Comparison of ENCODE assay signal across 20 mouse cellular contexts in genomic region chr1:163907007-163907811, GRCm38 (mm10). TPM values are rescaled to one million over a fixed set of nuclear protein-coding genes. Genes with fewer than 3 reads are reported as not detected.
DNase-seq lines count a peak whose midpoint lies in the region; ATAC-seq lines count a peak whose summit lies in the region.
"Had no signal": no experiment of that assay in that cellular context is flagged by ENCODE, and none has a peak within 500 bp of the region (broad histone marks: within the 10 kb centered on the region; RNA-seq: fewer than 3 reads in every experiment).

No protein-coding gene starts in this region.

- WGBS in embryonic facial prominence, embryonic 11.5 days, result 14% methylated on average over 4 of the region's 4 CpGs
- WGBS in limb, embryonic 10.5 days, result 11% methylated on average over 4 of the region's 4 CpGs
- 80% methylated on average over 4 of the region's 4 CpGs for WGBS in neural tube, embryonic 15.5 days

- H3K36me3 ChIP-seq in embryonic facial prominence, embryonic 11.5 days (replicated peaks; ENCODE audit: control insufficient read depth, insufficient read depth, low read depth, low read length), result no peaks in the 10 kb centered on the region
- no peaks in the 10 kb centered on the region for H3K36me3 ChIP-seq in limb, embryonic 10.5 days
- H3K36me3 ChIP-seq in neural tube, embryonic 15.5 days, result 0 out of 2 replicates have a peak, but pooled peaks cover 3% of the 10 kb centered on the region
- H3K36me3 ChIP-seq: heart, embryonic 10.5 days; hindbrain, embryonic 12.5 days; liver, embryonic 13.5 days; midbrain, embryonic 15.5 days had no signal

- H3K4me1 ChIP-seq in embryonic facial prominence, embryonic 11.5 days (ENCODE audit: control insufficient read depth, insufficient read depth, low read length), result no peaks in the 10 kb centered on the region
- H3K4me1 ChIP-seq in limb, embryonic 10.5 days, result peaks cover 45% of the 10 kb centered on the region
- H3K4me1 ChIP-seq in neural tube, embryonic 15.5 days, result no peaks in the 10 kb centered on the region
- H3K4me1 ChIP-seq: hindbrain, embryonic 12.5 days; liver, embryonic 13.5 days; midbrain, embryonic 15.5 days had no signal

- no peak overlapping the region for H3K9ac ChIP-seq in embryonic facial prominence, embryonic 11.5 days (replicated peaks; ENCODE audit: low read length)
- no peak overlapping the region for H3K9ac ChIP-seq in neural tube, embryonic 15.5 days (replicated peaks)
- H3K9ac ChIP-seq: hindbrain, embryonic 12.5 days; liver, embryonic 13.5 days; midbrain, embryonic 15.5 days had no signal

- no peaks in the 10 kb centered on the region for H3K27me3 ChIP-seq in embryonic facial prominence, embryonic 11.5 days (ENCODE audit: control insufficient read depth, insufficient read depth, low read length)
- H3K27me3 ChIP-seq in limb, embryonic 10.5 days (ENCODE audit: low read depth, poor library complexity, severe bottlenecking), result no peaks in the 10 kb centered on the region
- H3K27me3 ChIP-seq in neural tube, embryonic 15.5 days (replicated peaks), result no peaks in the 10 kb centered on the region
- H3K27me3 ChIP-seq: hindbrain, embryonic 12.5 days; liver, embryonic 13.5 days; midbrain, embryonic 15.5 days had no signal

- DNase-seq in heart, adult 11 months, result peak; percentile 76
- no peak for DNase-seq in heart, adult 8-10 months (ENCODE audit: low spot score)
- peak; percentile 79 for DNase-seq in NIH3T3 (ENCODE audit: low read depth)
- peak; percentile 75 for DNase-seq in embryonic facial prominence, embryonic 11.5 days (ENCODE audit: low spot score)
- no peak for DNase-seq in limb, embryonic 10.5 days (ENCODE audit: low spot score)
- no peak for DNase-seq in thymus, postnatal 0 days (ENCODE audit: low spot score)
- no peak for DNase-seq in thymus, postnatal 4 days
- DNase-seq: adrenal gland, postnatal 25 days; cerebellum, adult 2 months; gastrocnemius, postnatal 10 days; heart, postnatal 10 days; kidney, adult 8-10 months; liver, embryonic 13.5 days; thymus, adult 2 months had no signal

- H3K9me3 ChIP-seq in embryonic facial prominence, embryonic 11.5 days (replicated peaks; ENCODE audit: control insufficient read depth, low read length), result no peaks in the 10 kb centered on the region
- no peaks in the 10 kb centered on the region for H3K9me3 ChIP-seq in limb, embryonic 10.5 days (replicated peaks)
- H3K9me3 ChIP-seq in neural tube, embryonic 15.5 days (replicated peaks), result no peaks in the 10 kb centered on the region
- H3K9me3 ChIP-seq: heart, embryonic 10.5 days; hindbrain, embryonic 12.5 days; liver, embryonic 13.5 days; midbrain, embryonic 15.5 days had no signal

- H3K4me2 ChIP-seq in embryonic facial prominence, embryonic 11.5 days (ENCODE audit: low read depth, low read length), result no peak overlapping the region
- no peak overlapping the region for H3K4me2 ChIP-seq in neural tube, embryonic 15.5 days
- H3K4me2 ChIP-seq: hindbrain, embryonic 12.5 days; liver, embryonic 13.5 days; midbrain, embryonic 15.5 days had no signal

- H3K27ac ChIP-seq in embryonic facial prominence, embryonic 11.5 days (replicated peaks; ENCODE audit: low read depth, low read length), result no peak overlapping the region
- H3K27ac ChIP-seq in limb, embryonic 10.5 days, result peak overlapping the region; percentile 76
- H3K27ac ChIP-seq in neural tube, embryonic 15.5 days (replicated peaks), result no peak overlapping the region
- H3K27ac ChIP-seq: heart, embryonic 10.5 days; hindbrain, embryonic 12.5 days; liver, embryonic 13.5 days; midbrain, embryonic 15.5 days had no signal

- ATAC-seq in embryonic facial prominence, embryonic 11.5 days (replicated peaks; ENCODE audit: insufficient number of reproducible peaks, low FRiP score, low TSS enrichment, low read depth), result peak; percentile 64
- ATAC-seq in neural tube, embryonic 15.5 days (ENCODE audit: low FRiP score), result no peak
- ATAC-seq: forebrain, embryonic 14.5 days; inflammation-experienced regulatory T-cells, adult 6 months; midbrain, embryonic 15.5 days had no signal

- no peak overlapping the region for H3K4me3 ChIP-seq in embryonic facial prominence, embryonic 11.5 days (ENCODE audit: low read depth, low read length)
- H3K4me3 ChIP-seq in limb, embryonic 10.5 days, result no peak overlapping the region
- no peak overlapping the region for H3K4me3 ChIP-seq in neural tube, embryonic 15.5 days (replicated peaks)
- H3K4me3 ChIP-seq: heart, embryonic 10.5 days; hindbrain, embryonic 12.5 days; liver, embryonic 13.5 days; midbrain, embryonic 15.5 days had no signal

RNA-seq across cellular contexts. Expression of gene Scyl3, which starts 21.7 kb away (rescaled TPM):
- total RNA-seq in heart, adult 8-10 months (2022), result 1 to 10 TPM; 4.5 to 5.8 (median 5.4) TPM
- 19.6 and 25.4 TPM in 2 replicates for polyA plus RNA-seq in embryonic facial prominence, embryonic 11.5 days (2014; fragmentation: Nextera tagmentation; extraction: Ambion mirVana)
- 17.9 and 21.1 TPM in 2 replicates for polyA plus RNA-seq in limb, embryonic 10.5 days (2016; fragmentation: Nextera tagmentation; extraction: Ambion mirVana)
- polyA plus RNA-seq in thymus, postnatal 0 days (2015; fragmentation: Nextera tagmentation; extraction: Ambion mirVana), result 21.5 and 24.9 TPM in 2 replicates
- 13.8 and 15.5 TPM in 2 replicates for polyA plus RNA-seq in neural tube, embryonic 15.5 days (2015; fragmentation: Nextera tagmentation; extraction: Ambion mirVana)

Comparison
In these comparisons a context has a peak if more than half of its experiments do, and no peak if none do; other contexts are left out.
1. DNase-seq: peak in heart, adult 11 months (single experiment), NIH3T3 (single experiment) and embryonic facial prominence, embryonic 11.5 days (single experiment); none in heart, adult 8-10 months (single experiment), limb, embryonic 10.5 days (single experiment), thymus, postnatal 0 days (single experiment) and thymus, postnatal 4 days (single experiment).